Mouse (Mus musculus): ENCODE measurements around the gene Pcca. TPM values are rescaled to one million over a fixed set of nuclear protein-coding genes. Genes with fewer than 3 reads are reported as not detected.

Gene Pcca
- total RNA-seq, 4 experiments from 2014 or later, result 37.4 to 44.9 (median 44.0) TPM

GRCm38 (mm10) chr14:122835487-122836190 lies 301.5 kb downstream of the Pcca start:
- DNase-seq (ENCODE audit: low spot score in 2 of 2), result no peak

DNA sequence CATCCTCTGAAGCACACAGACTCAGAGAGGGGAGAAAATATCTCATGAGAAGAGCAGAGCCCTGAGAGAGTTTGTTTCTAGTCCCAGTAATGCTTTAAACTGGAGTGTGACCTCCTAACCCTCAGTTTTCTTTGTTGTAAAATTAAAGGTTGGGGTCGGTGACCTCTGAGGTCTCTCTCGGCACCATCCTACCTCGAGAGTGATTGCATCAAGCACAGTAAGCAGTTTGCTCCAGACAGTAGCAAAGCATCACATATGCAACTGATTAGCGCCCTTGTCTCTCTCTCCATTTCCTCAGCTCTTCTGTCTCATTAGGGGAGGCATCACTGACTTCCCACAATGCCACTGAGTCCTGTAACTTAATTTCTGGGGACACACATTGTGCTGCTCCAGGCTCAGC lies 302.1 kb downstream of the Pcca start:
- DNase-seq (ENCODE audit: low spot score in 2 of 2), result no peak

DNA sequence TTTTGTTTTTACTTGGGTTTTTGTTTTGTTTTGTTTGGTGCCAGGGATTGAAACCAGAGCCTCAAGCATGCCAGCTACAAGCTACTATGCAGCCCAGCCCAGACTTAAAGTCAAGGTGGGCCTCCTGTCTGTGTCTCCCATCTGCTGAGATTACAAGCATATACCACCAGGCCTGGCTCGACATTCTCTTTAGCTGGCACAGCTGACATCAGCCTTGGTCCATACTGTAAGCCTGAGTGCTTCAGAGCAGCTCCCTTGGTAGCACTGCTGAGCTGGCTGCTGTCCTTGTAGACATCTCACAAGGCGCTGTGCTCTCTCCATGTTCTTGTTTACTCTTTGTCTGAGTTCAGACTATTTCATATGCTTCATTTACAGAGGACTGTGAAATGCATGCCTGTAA lies 302.9 kb downstream of the Pcca start:
- DNase-seq (ENCODE audit: low spot score in 2 of 2), result no peak

DNA sequence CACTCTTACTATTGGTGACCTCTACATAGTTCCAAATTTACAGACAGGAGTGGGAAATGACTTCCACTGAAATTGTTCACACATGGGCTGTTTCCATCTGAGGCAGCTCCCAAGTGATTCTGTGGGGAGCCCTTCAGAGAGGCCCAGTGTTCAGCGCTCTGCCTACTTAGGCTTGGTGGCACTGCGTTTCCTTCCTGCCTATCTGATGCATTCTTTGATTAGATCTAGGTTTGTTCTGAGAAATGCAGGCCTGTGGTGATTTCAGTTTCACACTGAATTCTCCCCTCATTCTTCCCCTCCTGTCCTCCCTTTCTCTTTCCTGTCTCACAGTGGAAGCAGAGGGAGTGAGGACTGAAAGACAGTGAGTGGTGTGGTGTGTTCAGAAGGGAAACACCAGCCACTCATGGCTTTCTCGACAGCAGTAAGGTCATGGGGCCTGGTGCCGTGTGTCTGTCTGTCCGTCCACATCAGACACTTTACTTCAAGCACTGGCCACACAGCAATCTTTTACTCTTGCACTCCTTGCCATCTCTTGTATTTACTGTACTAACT lies 318.5 kb downstream of the Pcca start:
- DNase-seq (ENCODE audit: low spot score in 2 of 2), result no peak

DNA sequence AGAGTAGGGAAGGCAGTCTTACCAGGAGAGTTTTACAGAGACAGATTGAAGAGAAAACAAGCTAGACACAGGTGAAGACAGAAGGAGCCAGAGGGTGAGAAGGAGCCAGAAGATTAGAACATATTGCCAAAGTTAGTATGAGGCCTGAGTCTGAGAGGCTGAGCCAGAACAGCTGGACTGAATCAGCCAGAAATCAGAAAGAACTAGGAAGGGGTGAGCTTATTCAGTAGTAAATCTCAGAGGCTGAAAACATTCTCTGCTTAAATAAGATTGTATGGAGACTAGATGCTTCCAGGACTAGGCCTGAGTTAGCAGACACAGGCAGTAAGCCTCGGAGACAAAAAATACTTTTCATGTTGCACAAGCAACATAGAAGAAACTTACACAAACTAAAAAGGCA lies 325.7 kb downstream of the Pcca start:
- no peak for DNase-seq (ENCODE audit: low spot score in 2 of 2)

GRCm38 (mm10) chr14:122862623-122863022 lies 328.5 kb downstream of the Pcca start:
- no peak for DNase-seq (ENCODE audit: low spot score in 2 of 2)

GRCm38 (mm10) chr14:122865462-122866129 lies 331.5 kb downstream of the Pcca start:
- no peak for DNase-seq (ENCODE audit: low spot score in 2 of 2)

DNA sequence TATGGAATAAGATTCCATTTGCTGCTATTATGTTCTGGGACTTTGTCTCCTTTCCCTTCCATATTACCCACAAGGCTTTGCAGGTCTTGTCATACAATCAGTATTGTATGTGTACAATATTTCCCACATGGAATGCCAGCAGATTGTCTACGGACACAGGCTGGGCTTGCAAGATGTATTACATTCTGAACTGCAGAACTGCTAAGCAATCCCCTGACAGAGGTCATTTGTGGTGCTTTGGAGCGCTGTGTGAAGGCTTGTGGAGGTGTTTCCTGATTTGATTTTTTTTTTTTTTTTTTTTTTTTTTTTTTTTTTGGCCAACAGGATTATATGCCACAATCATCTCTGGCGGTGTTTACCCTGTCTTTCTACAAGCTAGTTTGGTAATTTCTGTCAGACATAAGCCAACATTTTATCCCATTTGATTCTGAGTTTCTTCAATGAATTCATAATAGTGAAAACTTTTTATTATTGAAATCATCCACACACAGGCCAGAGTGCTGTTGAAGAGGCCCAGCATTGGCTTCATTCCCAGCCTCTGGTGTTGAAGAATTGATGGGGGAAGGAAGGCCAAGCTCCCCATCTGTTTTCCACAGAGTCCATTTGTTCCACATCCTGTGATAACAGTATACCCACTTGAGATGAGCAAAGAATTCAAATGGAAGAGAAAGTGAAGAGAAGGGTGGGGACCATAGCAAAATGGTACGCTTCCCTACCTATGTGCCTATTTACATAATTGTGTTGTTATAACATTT lies 333.6 kb downstream of the Pcca start:
- no peak for DNase-seq (ENCODE audit: low spot score in 2 of 2)

DNA sequence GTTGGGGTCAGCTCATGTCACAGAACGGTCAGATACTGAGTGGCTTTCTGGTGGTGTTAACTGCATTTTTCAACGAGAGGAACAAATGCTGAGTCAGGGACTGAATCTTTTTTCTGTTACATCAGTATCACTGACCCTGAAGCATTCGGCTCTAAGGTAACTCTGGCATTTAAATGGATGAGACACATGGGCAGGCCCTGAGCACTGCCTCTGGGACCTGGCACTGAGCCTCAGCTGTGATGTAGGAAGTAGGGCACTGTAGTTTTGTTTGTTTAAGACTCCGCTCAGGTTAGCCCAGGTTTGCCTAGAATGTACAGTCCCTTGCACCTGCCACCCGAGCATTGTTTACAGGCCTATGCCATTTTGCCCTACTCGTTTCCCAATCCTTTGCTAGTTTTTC lies 335.7 kb downstream of the Pcca start:
- no peak for DNase-seq (ENCODE audit: low spot score in 2 of 2)

DNA sequence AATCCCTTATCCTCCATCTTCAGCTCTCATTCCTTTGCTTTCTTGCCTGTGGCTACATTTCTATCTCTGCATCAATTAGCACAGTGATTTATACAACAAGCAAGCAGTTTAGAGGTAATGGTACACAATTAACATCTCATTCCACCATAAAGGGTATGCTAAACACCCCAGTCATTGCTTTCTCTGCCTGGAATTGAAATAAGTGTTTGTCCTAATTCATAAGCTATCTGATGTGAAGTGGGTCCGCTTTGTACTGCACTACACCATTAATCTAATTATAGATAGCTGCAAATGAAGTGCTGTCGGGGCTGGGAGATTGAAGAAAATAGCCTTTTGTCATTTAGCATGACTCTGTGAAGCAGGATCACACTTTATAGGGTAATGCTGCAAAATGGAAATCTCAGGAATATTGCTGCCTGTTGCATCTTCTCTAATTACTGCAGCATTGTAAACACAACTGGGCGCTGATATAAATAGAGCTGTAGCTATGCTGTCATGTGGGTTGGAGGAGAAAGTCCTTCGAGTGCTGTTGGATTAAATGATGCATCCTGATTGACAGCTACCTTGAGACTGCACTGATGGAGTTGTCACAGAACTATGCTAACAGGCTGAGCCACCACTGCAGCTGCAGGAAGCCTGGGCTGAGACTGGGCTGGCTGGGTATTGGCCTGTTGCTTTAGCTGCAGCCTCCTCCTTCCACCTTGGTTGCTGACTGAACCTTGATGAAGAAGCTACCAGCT lies 337.9 kb downstream of the Pcca start:
- DNase-seq (ENCODE audit: low spot score in 2 of 2), result no peak

DNA sequence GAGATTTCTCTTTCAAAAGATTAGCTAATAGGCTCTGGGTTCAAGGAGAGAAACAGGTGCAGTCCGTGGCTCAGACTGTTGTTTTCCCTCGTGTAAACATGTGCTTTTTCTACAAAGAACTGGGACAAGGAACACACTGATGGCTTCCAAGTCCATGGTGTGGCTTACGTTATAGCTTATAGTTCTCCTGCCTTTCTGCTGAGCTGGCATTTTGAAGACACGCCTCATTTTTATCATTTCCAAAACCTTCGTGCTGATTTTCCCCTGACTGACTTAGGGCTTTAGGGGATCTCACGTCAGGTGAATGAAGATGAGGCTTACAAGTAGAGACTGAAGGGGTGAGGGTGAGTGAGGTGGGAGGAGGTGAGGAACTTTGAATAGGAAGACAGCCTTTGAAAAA lies 338.5 kb downstream of the Pcca start:
- DNase-seq (ENCODE audit: low spot score in 2 of 2), result no peak

DNA sequence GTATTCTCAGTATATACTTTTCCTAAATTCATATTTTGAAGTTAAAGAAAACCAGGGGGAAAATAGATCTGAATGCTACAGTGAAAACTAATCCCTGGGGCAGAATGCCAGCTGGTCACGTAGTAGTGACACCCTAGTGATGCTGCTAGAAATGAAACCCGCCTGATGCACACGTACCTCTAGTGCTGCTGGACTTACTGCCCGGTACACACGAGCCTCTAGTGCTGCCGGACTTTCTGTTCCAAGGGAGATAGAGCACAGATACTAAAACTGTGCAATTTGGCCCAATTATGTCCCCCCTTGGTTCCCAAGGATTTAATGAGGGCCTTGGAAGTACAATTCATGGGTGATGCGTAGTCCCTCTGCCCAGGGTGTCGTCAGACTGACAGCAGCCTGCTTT lies 340.9 kb downstream of the Pcca start:
- no peak for DNase-seq (ENCODE audit: low spot score in 2 of 2)

- DNase-seq (ENCODE audit: low spot score in 2 of 2), result no peak
Measured at GRCm38 (mm10) chr14:122875636-122876035, 341.5 kb downstream of the Pcca start.

DNA sequence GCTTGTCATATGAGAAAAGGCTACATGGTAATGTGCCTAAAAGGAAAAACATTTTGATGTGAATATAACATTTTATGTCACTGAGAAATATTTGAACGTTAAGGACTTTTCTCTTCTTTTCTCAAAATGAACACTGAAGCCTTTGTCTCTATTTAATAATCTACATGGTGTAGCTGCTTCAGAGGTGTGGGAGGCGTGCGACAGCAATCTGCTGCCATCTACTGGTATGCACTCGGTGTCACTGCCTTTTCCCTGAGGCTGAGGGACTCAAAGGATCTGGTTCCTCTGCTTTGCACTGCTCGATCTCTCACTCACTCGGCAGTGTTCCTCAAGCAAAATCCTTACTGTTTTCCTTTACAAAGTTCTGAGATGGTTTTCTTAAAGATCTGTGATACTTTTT lies 342.0 kb downstream of the Pcca start:
- DNase-seq (ENCODE audit: low spot score in 2 of 2), result peak; percentile 75 to 87

- no peak for DNase-seq (ENCODE audit: low spot score in 2 of 2)
Measured at GRCm38 (mm10) chr14:122876723-122877122, 342.6 kb downstream of the Pcca start.

DNA sequence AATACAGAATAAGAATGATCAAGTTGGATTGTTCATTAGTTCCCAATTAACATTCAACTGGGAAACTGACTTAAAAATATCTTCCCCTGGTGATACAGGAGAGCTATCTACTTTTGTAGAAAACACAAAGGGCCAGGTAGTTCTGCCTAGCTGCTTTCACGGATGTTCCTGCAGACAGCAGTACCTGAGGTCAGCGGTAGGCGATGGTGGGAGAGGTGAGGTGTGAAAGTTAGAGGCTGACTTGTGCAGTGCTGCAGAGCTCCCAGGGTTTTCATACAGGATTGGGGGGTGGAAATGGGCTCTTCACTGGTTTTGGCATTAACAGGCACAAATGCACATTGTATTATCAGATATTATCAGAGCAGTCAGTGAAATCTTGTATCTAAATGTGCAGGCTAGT lies 343.7 kb downstream of the Pcca start:
- DNase-seq (ENCODE audit: low spot score in 2 of 2), result no peak

GRCm38 (mm10) chr14:122880291-122880690 lies 346.2 kb downstream of the Pcca start:
- DNase-seq (ENCODE audit: low spot score in 2 of 2), result no peak

DNA sequence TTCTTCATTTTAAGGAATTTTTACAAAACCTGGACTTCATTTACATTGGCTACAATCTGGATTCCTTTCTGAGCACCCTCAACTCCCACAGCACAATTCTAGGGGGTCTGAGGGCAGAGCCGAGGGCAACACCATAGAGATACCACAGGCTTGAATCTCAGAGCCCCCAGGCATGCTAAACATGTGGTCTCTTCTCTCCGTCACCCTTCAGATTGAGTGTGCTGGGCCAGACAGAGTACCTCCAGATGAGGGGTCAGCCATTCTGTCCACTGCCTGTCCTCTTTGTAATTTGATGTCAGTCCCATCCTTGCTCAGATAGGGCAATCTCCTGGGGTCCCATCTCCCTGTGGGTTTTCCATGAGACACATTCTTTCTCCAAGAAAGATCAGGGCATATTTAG lies 347.6 kb downstream of the Pcca start:
- DNase-seq (ENCODE audit: low spot score in 2 of 2), result no peak

DNA sequence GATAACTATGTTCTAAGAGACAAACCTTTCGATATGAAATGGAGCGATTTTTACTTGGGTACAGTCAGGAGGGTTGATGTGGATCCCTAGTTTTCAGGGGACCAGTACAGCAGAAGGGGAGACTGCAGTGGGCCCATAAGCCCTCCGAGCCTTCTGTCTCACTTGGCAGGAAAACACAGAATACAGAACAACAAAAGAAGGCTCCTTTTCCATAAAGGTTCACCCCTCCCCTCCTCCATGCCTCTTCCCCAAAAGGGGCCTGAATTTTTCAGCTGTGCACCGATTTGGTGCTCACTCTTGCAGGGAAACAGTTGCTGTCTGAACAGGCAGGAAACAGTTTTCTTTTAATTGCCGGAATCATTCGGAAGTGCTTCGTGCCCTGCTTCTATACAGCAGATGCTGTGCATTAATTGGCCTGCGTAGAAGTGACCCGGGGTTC lies 348.1 kb downstream of the Pcca start:
- no peak for DNase-seq (ENCODE audit: low spot score in 2 of 2)

GRCm38 (mm10) chr14:122882795-122883409 lies 348.8 kb downstream of the Pcca start:
- peak in 1 of 2 experiments; percentile 43 for DNase-seq (ENCODE audit: low spot score in 2 of 2)

GRCm38 (mm10) chr14:122883410-122883806 lies 349.3 kb downstream of the Pcca start:
- no peak for DNase-seq (ENCODE audit: low spot score in 2 of 2)

Measured in layer of hippocampus, adult 8-10 months (tissue).